Mouse (Mus musculus): Measurements from ENCODE around the gene Clk4. TPM values are rescaled to one million over a fixed set of nuclear protein-coding genes. Genes with fewer than 3 reads are reported as not detected.

Clk4 gene
- polyA plus RNA-seq, 1 experiment from 2014 or later, result 137 TPM

DNA sequence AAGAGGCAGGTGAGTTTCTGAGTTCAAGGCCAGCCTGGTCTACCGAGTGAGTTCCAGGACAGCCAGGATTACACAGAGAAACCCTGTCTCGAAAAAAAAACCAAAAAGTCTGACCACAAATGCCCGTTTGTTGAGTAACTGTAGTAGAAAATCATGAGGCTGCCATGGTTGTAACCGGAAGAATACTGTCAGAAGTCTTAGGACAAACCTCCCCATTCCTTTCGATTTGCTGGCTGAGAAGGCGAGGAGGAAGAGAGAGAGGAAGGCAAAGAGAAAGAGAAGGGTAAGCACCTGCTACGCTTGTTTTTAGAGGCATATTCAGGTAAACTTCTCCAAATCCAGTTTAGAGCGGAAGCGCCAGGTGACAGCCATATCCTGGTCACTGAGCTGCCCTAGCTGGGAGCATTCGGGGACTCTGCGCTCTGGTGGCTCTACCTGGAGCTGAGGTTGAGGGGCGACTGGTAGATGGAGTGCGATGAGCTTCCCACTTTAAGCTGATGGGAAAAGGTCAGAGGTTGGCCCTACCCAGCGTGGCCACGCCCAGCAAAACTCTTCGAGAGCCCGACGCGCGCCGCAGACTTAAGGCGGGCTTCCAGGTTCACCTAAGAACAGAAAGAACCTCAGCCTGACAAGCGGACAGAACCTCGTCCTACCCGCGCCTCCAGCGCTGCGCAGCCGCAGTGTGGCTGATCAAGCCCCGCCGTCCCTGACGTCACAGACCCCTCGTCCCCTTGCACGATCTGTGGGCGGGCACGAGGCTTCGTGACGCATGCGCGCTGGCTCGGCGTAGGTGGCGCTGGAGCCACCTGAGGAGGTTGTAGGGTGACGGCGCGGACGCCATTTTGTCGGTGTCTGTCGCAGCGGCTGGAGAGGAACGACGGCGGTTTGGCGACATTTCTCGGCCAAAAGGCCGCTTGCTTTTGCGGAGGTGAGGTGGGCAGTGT lies 1.1 kb downstream of the Clk4 start, which contains the start of gene BC049762:
Gene BC049762 (minus strand): TSS at position 705 of the 944 bp plus-strand sequence.
- H3K9me3 ChIP-seq (replicated peaks; ENCODE audit: control insufficient read depth, low read length, poor library complexity, severe bottlenecking), result no peaks in the 10 kb centered on the region
- peak within 1 kb of the TSS; percentile 95 for H3K4me3 ChIP-seq (ENCODE audit: low read depth, low read length)
- WGBS, result 9% methylated on average over 57 of the region's 57 CpGs
- peak within 1 kb of the TSS; percentile 98 for H3K27ac ChIP-seq (ENCODE audit: low read length)
- H3K36me3 ChIP-seq (ENCODE audit: control insufficient read depth, insufficient read depth, low read length), result 0 out of 2 replicates have a peak, but pooled peaks cover 2% of the 10 kb centered on the region
- H3K4me1 ChIP-seq (ENCODE audit: control insufficient read depth, insufficient read depth, low read length), result peaks cover 31% of the 10 kb centered on the region
- no peaks in the 10 kb centered on the region for H3K27me3 ChIP-seq (ENCODE audit: control insufficient read depth, insufficient read depth, low read depth, low read length)
- peak; percentile 99 for ATAC-seq
- H3K9ac ChIP-seq (ENCODE audit: low read depth, low read length), result peak within 1 kb of the TSS; percentile 99
- H3K4me2 ChIP-seq (ENCODE audit: low read length), result peak within 1 kb of the TSS; percentile 92

DNA sequence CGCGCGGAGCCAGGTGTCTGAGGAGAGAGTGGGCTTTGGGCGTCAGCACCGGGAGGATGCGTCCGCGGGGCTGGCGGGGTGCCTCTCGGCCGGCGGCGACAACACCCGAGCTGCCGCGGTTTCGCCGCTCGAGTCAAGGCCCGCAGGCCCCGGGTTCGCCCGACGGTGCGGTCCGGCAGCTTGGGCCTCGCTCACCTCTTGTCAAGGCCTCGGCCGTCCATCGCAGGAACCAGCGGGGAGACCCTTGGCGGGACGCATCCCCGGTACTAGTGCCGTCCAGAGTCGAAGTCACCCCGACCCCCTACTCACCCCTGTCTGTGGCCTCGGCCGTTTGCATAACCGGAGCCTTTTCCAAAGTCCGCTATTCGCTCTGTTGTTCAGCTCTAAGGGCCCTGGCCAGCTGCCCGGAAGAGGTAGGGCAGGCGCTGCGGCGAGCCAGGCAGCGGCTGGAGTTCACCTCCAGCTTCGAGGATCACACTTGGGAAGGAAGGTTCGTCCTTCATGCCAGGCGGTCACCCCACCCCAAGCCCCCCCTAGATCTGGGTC lies 1.8 kb downstream of the Clk4 start:
- peak overlapping the region; percentile 75 for H3K4me2 ChIP-seq (ENCODE audit: low read length)
- H3K36me3 ChIP-seq (ENCODE audit: control insufficient read depth, insufficient read depth, low read length), result 0 out of 2 replicates have a peak, but pooled peaks cover 2% of the 10 kb centered on the region
- no peaks in the 10 kb centered on the region for H3K27me3 ChIP-seq (ENCODE audit: control insufficient read depth, insufficient read depth, low read depth, low read length)
- peak overlapping the region; percentile 95 for H3K4me3 ChIP-seq (ENCODE audit: low read depth, low read length)
- H3K9me3 ChIP-seq (replicated peaks; ENCODE audit: control insufficient read depth, low read length, poor library complexity, severe bottlenecking), result no peaks in the 10 kb centered on the region
- WGBS, result under 1% methylated on average over 49 of the region's 50 CpGs
- ATAC-seq, result peak; percentile 69
- peak overlapping the region; percentile 99 for H3K9ac ChIP-seq (ENCODE audit: low read depth, low read length)
- H3K4me1 ChIP-seq (ENCODE audit: control insufficient read depth, insufficient read depth, low read length), result peaks cover 31% of the 10 kb centered on the region
- peak overlapping the region; percentile 98 for H3K27ac ChIP-seq (ENCODE audit: low read length)

DNA sequence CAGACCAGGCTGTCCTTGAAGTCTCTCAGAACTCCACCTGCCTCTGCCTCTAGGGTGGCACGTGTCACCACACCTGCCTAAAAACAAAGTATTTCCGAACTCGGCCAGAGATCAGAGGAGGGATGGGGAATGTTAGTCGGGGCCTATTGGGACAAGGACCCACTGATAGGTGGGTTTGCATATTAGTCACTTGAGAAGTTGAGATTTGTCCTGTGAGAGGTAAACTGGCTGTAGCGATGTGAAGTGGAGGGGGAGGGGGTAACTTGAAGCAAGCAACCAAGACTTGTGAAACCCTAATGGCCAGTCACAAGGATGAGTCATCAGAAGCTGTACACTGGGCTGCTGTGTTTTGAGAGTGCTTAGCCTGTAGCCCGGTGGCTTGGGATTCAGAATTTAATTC lies 2.8 kb downstream of the Clk4 start:
- Histone ChIP-seq H3K27ac (ENCODE audit: low read length) (no peak overlapping the region), H3K9me3 (replicated peaks; ENCODE audit: control insufficient read depth, low read length, poor library complexity, severe bottlenecking) (no peaks in the 10 kb centered on the region), H3K27me3 (ENCODE audit: control insufficient read depth, insufficient read depth, low read depth, low read length) (no peaks in the 10 kb centered on the region), H3K4me2 (ENCODE audit: low read length) (peak overlapping the region; percentile 75), H3K4me1 (ENCODE audit: control insufficient read depth, insufficient read depth, low read length) (peaks cover 31% of the 10 kb centered on the region), H3K36me3 (ENCODE audit: control insufficient read depth, insufficient read depth, low read length) (0 out of 2 replicates have a peak, but pooled peaks cover 2% of the 10 kb centered on the region), H3K9ac (ENCODE audit: low read depth, low read length) (peak overlapping the region; percentile 47; the same call in 1 of the 2 replicates), H3K4me3 (ENCODE audit: low read depth, low read length) (peak overlapping the region; percentile 95)
- ATAC-seq, result no peak
- 40% methylated on average over 6 of the region's 6 CpGs for WGBS

DNA sequence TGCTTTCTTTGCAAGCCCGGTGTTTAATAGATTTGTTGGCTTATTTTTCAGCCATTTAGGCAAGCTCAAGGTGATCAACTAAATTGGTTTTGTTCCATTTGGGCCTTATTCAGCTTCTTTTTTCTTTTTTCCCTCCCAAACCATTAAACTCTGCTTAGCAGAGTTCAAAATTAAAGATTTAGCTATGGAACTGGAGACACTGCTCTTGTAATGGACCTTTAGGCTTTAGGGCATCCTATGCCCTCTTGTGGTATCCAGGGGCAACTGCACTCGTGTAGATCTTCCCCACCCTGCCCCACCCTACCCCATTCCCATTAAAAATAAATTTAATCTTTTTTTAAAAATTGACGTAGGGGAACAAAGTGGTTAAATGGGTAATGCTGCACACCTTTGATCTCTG lies 3.8 kb downstream of the Clk4 start:
- Histone ChIP-seq H3K27me3 (ENCODE audit: control insufficient read depth, insufficient read depth, low read depth, low read length) (no peaks in the 10 kb centered on the region), H3K9me3 (replicated peaks; ENCODE audit: control insufficient read depth, low read length, poor library complexity, severe bottlenecking) (no peaks in the 10 kb centered on the region), H3K9ac (ENCODE audit: low read depth, low read length) (0 out of 2 replicates have a peak overlapping the region, but pooled peaks have one; percentile 14), H3K4me2 (ENCODE audit: low read length) (peak overlapping the region; percentile 75), H3K4me1 (ENCODE audit: control insufficient read depth, insufficient read depth, low read length) (peaks cover 31% of the 10 kb centered on the region), H3K4me3 (ENCODE audit: low read depth, low read length) (peak overlapping the region; percentile 95; the same call in 1 of the 2 replicates), H3K36me3 (ENCODE audit: control insufficient read depth, insufficient read depth, low read length) (0 out of 2 replicates have a peak, but pooled peaks cover 2% of the 10 kb centered on the region), H3K27ac (ENCODE audit: low read length) (0 out of 2 replicates have a peak overlapping the region, but pooled peaks have one; percentile 38)
- ATAC-seq, result no peak
- 44% methylated on average over 3 of the region's 3 CpGs for WGBS

DNA sequence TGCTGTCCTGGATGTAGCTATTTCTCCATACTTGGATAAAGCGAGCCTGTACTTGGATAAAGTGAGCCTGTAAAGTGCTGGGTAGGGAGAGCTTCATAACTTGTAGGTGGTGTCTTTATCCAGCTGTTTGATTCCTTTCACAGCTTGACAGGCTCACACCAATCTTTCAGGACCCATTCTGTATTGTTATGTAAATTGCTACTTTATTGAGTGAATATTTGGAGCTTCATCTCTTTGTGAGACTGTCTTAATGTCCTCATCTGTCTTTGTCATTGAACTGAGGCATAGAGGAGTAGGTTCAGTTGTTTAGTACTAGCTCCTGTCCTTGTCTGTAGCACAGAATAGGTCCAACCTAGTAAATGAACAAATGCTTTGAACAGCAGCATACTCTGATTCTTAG lies 12.9 kb downstream of the Clk4 start:
- ATAC-seq, result no peak
- no peak overlapping the region for H3K4me2 ChIP-seq (ENCODE audit: low read length)
- H3K36me3 ChIP-seq (ENCODE audit: control insufficient read depth, insufficient read depth, low read length), result peaks cover 32% of the 10 kb centered on the region
- no peak overlapping the region for H3K27ac ChIP-seq (ENCODE audit: low read length)
- H3K4me3 ChIP-seq (ENCODE audit: low read depth, low read length), result no peak overlapping the region
- no peaks in the 10 kb centered on the region for H3K4me1 ChIP-seq (ENCODE audit: control insufficient read depth, insufficient read depth, low read length)
- H3K9ac ChIP-seq (ENCODE audit: low read depth, low read length), result no peak overlapping the region
- H3K27me3 ChIP-seq (ENCODE audit: control insufficient read depth, insufficient read depth, low read depth, low read length), result no peaks in the 10 kb centered on the region
- no peaks in the 10 kb centered on the region for H3K9me3 ChIP-seq (replicated peaks; ENCODE audit: control insufficient read depth, low read length, poor library complexity, severe bottlenecking)
- 77% methylated on average over 1 of the region's 1 CpGs for WGBS

DNA sequence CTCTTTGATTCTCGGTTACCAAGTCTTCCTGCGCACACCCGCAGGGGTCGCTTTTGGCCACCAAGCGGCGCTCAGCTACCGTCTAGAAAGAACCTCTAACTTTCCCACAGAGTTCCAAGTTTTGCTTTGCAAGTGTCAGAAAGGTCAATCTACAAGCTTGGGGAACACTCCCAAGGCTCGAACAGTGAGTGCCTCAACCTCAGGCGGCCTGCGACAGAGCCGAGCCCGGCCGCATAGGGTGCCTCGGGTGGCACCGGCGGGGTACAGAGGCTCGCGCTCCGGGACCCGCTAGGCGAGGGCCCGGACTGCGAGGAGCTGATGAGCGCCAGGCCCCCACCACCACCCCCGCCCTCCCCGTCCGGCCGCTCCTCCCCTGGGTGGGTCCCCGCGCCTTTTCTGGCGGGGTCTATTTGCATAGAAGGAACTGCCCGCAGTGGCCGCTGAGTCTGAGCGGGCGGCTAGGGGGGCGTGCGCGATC lies 28.1 kb downstream of the Clk4 start, which contains the start of gene Col23a1:
Gene Col23a1 (plus strand): TSS at position 357 of the 478 bp plus-strand sequence.
- Histone ChIP-seq H3K27me3 (ENCODE audit: control insufficient read depth, insufficient read depth, low read depth, low read length) (no peaks in the 10 kb centered on the region), H3K27ac (ENCODE audit: low read length) (no peak within 1 kb of the TSS), H3K9ac (ENCODE audit: low read depth, low read length) (peak within 1 kb of the TSS; percentile 47), H3K4me1 (ENCODE audit: control insufficient read depth, insufficient read depth, low read length) (peaks cover 4% of the 10 kb centered on the region), H3K9me3 (replicated peaks; ENCODE audit: control insufficient read depth, low read length, poor library complexity, severe bottlenecking) (no peaks in the 10 kb centered on the region), H3K36me3 (ENCODE audit: control insufficient read depth, insufficient read depth, low read length) (no peaks in the 10 kb centered on the region), H3K4me2 (ENCODE audit: low read length) (peak within 1 kb of the TSS; percentile 95), H3K4me3 (ENCODE audit: low read depth, low read length) (peak within 1 kb of the TSS; percentile 59)
- peak; percentile 75 for ATAC-seq
- WGBS, result 0% methylated on average over 33 of the region's 38 CpGs

DNA sequence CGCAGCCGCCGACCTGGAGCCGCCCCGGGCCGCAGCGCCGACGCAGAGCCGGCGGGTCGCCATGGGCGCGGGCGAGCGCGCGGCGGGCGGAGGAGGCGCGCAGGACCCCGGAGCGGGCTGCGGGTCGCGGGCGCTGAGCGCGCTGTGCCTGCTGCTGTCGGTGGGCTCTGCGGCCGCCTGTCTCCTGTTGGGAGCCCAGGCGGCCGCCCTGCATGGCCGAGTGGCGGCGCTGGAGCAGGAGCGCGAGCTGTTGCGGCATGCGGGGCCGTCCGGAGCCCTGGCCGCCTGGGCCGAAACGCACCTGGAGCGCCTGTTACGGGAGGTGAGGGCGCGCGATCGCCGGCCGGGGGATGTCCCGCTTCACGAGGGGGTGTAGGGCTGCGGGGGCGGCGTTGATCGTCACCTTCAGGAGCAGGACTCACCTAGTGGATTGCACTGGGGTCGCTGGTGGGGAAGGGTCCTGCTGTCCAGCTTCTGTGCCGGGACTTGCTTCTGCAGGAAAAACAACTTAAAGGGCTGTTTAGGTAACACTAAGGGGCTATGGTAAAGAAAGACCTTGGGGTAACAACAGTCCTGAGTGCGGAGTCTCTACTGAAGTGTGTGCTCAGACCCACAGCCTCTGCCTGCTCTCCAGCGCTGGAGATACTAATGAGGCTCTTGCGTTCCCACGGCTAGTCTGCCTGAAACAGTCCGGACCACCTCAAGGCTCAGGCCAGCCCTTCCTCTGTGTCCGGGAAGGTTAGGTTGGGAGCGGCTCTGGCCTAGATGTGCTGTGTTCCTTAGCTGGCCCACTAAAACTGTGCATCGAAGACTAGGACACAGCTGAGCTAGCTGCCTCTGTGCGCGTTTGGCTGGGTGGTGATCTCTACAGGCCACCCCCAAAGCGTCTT lies 28.8 kb downstream of the Clk4 start:
- no peaks in the 10 kb centered on the region for H3K9me3 ChIP-seq (replicated peaks; ENCODE audit: control insufficient read depth, low read length, poor library complexity, severe bottlenecking)
- H3K4me1 ChIP-seq (ENCODE audit: control insufficient read depth, insufficient read depth, low read length), result peaks cover 4% of the 10 kb centered on the region
- no peaks in the 10 kb centered on the region for H3K27me3 ChIP-seq (ENCODE audit: control insufficient read depth, insufficient read depth, low read depth, low read length)
- H3K4me2 ChIP-seq (ENCODE audit: low read length), result peak overlapping the region; percentile 95
- peak overlapping the region; percentile 59 for H3K4me3 ChIP-seq (ENCODE audit: low read depth, low read length)
- no peak overlapping the region for H3K27ac ChIP-seq (ENCODE audit: low read length)
- H3K9ac ChIP-seq (ENCODE audit: low read depth, low read length), result peak overlapping the region; percentile 47
- peak; percentile 86 for ATAC-seq
- WGBS, result 2% methylated on average over 67 of the region's 74 CpGs
- H3K36me3 ChIP-seq (ENCODE audit: control insufficient read depth, insufficient read depth, low read length), result no peaks in the 10 kb centered on the region

DNA sequence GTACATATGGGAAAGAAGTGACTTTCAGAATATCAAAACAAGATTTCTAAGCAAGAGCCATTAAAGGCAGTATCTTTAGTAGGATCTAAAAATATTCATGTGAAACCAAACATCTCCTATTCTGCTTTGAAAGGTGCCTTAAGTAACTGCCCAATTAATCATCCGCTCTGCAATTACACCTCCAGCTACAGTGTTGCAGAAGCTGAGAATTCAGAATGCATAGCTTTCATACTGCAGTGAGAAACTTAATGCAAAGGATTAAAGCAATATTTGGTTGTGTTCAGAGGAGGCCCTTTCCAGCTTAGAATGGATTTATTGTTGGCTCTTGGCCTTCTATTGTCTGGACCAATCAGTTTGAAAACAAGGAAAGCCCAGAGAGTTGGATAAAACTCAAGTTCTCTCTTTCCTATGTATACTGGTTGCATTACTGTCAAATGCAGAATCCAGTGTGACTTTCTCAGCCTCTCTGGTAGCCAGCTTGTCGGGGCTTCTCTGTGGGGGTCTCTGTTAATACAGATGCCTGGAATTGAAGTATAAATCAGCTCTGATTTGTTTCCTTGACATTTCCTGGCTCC lies 32.5 kb downstream of the Clk4 start:
- ATAC-seq, result no peak
- H3K4me1 ChIP-seq (ENCODE audit: control insufficient read depth, insufficient read depth, low read length), result peaks cover 4% of the 10 kb centered on the region
- no peaks in the 10 kb centered on the region for H3K27me3 ChIP-seq (ENCODE audit: control insufficient read depth, insufficient read depth, low read depth, low read length)
- H3K27ac ChIP-seq (ENCODE audit: low read length), result no peak overlapping the region
- no peaks in the 10 kb centered on the region for H3K9me3 ChIP-seq (replicated peaks; ENCODE audit: control insufficient read depth, low read length, poor library complexity, severe bottlenecking)
- no peaks in the 10 kb centered on the region for H3K36me3 ChIP-seq (ENCODE audit: control insufficient read depth, insufficient read depth, low read length)
- no peak overlapping the region for H3K4me3 ChIP-seq (ENCODE audit: low read depth, low read length)
- no peak overlapping the region for H3K4me2 ChIP-seq (ENCODE audit: low read length)
- 61% methylated on average over 2 of the region's 2 CpGs for WGBS
- no peak overlapping the region for H3K9ac ChIP-seq (ENCODE audit: low read depth, low read length)

All from midbrain, embryonic 16.5 days (tissue).